Mouse (Mus musculus): ENCODE measurements around the gene Itk. TPM values are rescaled to one million over a fixed set of nuclear protein-coding genes. Genes with fewer than 3 reads are reported as not detected.

The Itk gene
- polyA plus RNA-seq, 1 experiment from 2014 or later, result not detected

- Histone ChIP-seq H3K9ac (replicated peaks) (no peak overlapping the region), H3K4me2 (replicated peaks) (no peak overlapping the region), H3K36me3 (no peaks in the 10 kb centered on the region), H3K27me3 (no peaks in the 10 kb centered on the region), H3K27ac (replicated peaks) (no peak overlapping the region), H3K4me3 (no peak overlapping the region), H3K9me3 (no peaks in the 10 kb centered on the region), H3K4me1 (no peaks in the 10 kb centered on the region)
- ATAC-seq (replicated peaks), result no peak
- 92% methylated on average over 8 of the region's 8 CpGs for WGBS
Measured at GRCm38 (mm10) chr11:46371250-46371649, 18.1 kb downstream of the Itk start.

GRCm38 (mm10) chr11:46370457-46370856 is 18.9 kb downstream of the Itk start:
- H3K9me3 ChIP-seq, result no peaks in the 10 kb centered on the region
- H3K27ac ChIP-seq (replicated peaks), result no peak overlapping the region
- H3K27me3 ChIP-seq, result no peaks in the 10 kb centered on the region
- H3K4me3 ChIP-seq, result no peak overlapping the region
- no peak overlapping the region for H3K4me2 ChIP-seq (replicated peaks)
- no peaks in the 10 kb centered on the region for H3K36me3 ChIP-seq
- no peak for ATAC-seq (replicated peaks)
- no peaks in the 10 kb centered on the region for H3K4me1 ChIP-seq
- no peak overlapping the region for H3K9ac ChIP-seq (replicated peaks)
- 94% methylated on average over 4 of the region's 4 CpGs for WGBS

GRCm38 (mm10) chr11:46366357-46366756 is 23.0 kb downstream of the Itk start:
- Histone ChIP-seq H3K9me3 (no peaks in the 10 kb centered on the region), H3K27me3 (no peaks in the 10 kb centered on the region), H3K27ac (replicated peaks) (no peak overlapping the region), H3K36me3 (no peaks in the 10 kb centered on the region), H3K4me3 (no peak overlapping the region), H3K4me1 (no peaks in the 10 kb centered on the region), H3K9ac (replicated peaks) (no peak overlapping the region), H3K4me2 (replicated peaks) (no peak overlapping the region)
- 69% methylated on average over 3 of the region's 3 CpGs for WGBS
- ATAC-seq (replicated peaks), result no peak

GRCm38 (mm10) chr11:46365744-46366143 is 23.6 kb downstream of the Itk start:
- no peaks in the 10 kb centered on the region for H3K27me3 ChIP-seq
- WGBS, result 90% methylated on average over 5 of the region's 5 CpGs
- H3K4me2 ChIP-seq (replicated peaks), result no peak overlapping the region
- H3K4me1 ChIP-seq, result no peaks in the 10 kb centered on the region
- H3K27ac ChIP-seq (replicated peaks), result no peak overlapping the region
- no peak overlapping the region for H3K9ac ChIP-seq (replicated peaks)
- no peak for ATAC-seq (replicated peaks)
- no peak overlapping the region for H3K4me3 ChIP-seq
- no peaks in the 10 kb centered on the region for H3K9me3 ChIP-seq
- H3K36me3 ChIP-seq, result no peaks in the 10 kb centered on the region

GRCm38 (mm10) chr11:46363864-46364263 is 25.5 kb downstream of the Itk start:
- WGBS, result 95% methylated on average over 9 of the region's 9 CpGs
- no peak overlapping the region for H3K27ac ChIP-seq (replicated peaks)
- no peak overlapping the region for H3K9ac ChIP-seq (replicated peaks)
- no peaks in the 10 kb centered on the region for H3K4me1 ChIP-seq
- ATAC-seq (replicated peaks), result no peak
- no peaks in the 10 kb centered on the region for H3K27me3 ChIP-seq
- no peaks in the 10 kb centered on the region for H3K9me3 ChIP-seq
- H3K4me3 ChIP-seq, result no peak overlapping the region
- no peak overlapping the region for H3K4me2 ChIP-seq (replicated peaks)
- no peaks in the 10 kb centered on the region for H3K36me3 ChIP-seq

- no peaks in the 10 kb centered on the region for H3K27me3 ChIP-seq
- WGBS, result 87% methylated on average over 18 of the region's 18 CpGs
- H3K4me1 ChIP-seq, result no peaks in the 10 kb centered on the region
- no peaks in the 10 kb centered on the region for H3K36me3 ChIP-seq
- ATAC-seq (replicated peaks), result no peak
- H3K9me3 ChIP-seq, result no peaks in the 10 kb centered on the region
- H3K4me3 ChIP-seq, result no peak overlapping the region
- no peak overlapping the region for H3K27ac ChIP-seq (replicated peaks)
- no peak overlapping the region for H3K4me2 ChIP-seq (replicated peaks)
- H3K9ac ChIP-seq (replicated peaks), result no peak overlapping the region
Measured at GRCm38 (mm10) chr11:46362061-46363022, 27.0 kb downstream of the Itk start.

GRCm38 (mm10) chr11:46360991-46361665 is 28.2 kb downstream of the Itk start:
- WGBS, result 76% methylated on average over 2 of the region's 2 CpGs
- H3K9me3 ChIP-seq, result no peaks in the 10 kb centered on the region
- H3K4me2 ChIP-seq (replicated peaks), result no peak overlapping the region
- H3K4me1 ChIP-seq, result no peaks in the 10 kb centered on the region
- ATAC-seq (replicated peaks), result no peak
- H3K4me3 ChIP-seq, result no peak overlapping the region
- no peak overlapping the region for H3K9ac ChIP-seq (replicated peaks)
- H3K27me3 ChIP-seq, result no peaks in the 10 kb centered on the region
- H3K27ac ChIP-seq (replicated peaks), result no peak overlapping the region
- no peaks in the 10 kb centered on the region for H3K36me3 ChIP-seq

- no peak overlapping the region for H3K4me3 ChIP-seq
- no peak overlapping the region for H3K4me2 ChIP-seq (replicated peaks)
- no peak overlapping the region for H3K27ac ChIP-seq (replicated peaks)
- no peak for ATAC-seq (replicated peaks)
- H3K9ac ChIP-seq (replicated peaks), result no peak overlapping the region
- H3K9me3 ChIP-seq, result no peaks in the 10 kb centered on the region
- 76% methylated on average over 1 of the region's 1 CpGs for WGBS
- H3K27me3 ChIP-seq, result no peaks in the 10 kb centered on the region
- no peaks in the 10 kb centered on the region for H3K36me3 ChIP-seq
- H3K4me1 ChIP-seq, result no peaks in the 10 kb centered on the region
Measured at GRCm38 (mm10) chr11:46358369-46358768, 30.9 kb downstream of the Itk start.

GRCm38 (mm10) chr11:46349681-46350410 is 39.5 kb downstream of the Itk start:
- no peak overlapping the region for H3K4me2 ChIP-seq (replicated peaks)

GRCm38 (mm10) chr11:46348416-46348815 is 40.9 kb downstream of the Itk start:
- Histone ChIP-seq H3K27me3 (no peaks in the 10 kb centered on the region), H3K9ac (replicated peaks) (no peak overlapping the region), H3K4me2 (replicated peaks) (no peak overlapping the region), H3K4me3 (no peak overlapping the region), H3K27ac (replicated peaks) (no peak overlapping the region), H3K4me1 (no peaks in the 10 kb centered on the region), H3K9me3 (no peaks in the 10 kb centered on the region), H3K36me3 (no peaks in the 10 kb centered on the region)
- 79% methylated on average over 3 of the region's 3 CpGs for WGBS
- ATAC-seq (replicated peaks), result no peak

More at GRCm38 (mm10) chr11:46349681-46350410, 39.5 kb downstream of the Itk start:
- no peaks in the 10 kb centered on the region for H3K4me1 ChIP-seq
- no peak overlapping the region for H3K27ac ChIP-seq (replicated peaks)
- WGBS, result 64% methylated on average over 2 of the region's 2 CpGs
- no peaks in the 10 kb centered on the region for H3K9me3 ChIP-seq
- H3K27me3 ChIP-seq, result no peaks in the 10 kb centered on the region
- ATAC-seq (replicated peaks), result no peak
- no peak overlapping the region for H3K4me3 ChIP-seq
- no peak overlapping the region for H3K9ac ChIP-seq (replicated peaks)
- H3K36me3 ChIP-seq, result no peaks in the 10 kb centered on the region

- H3K4me2 ChIP-seq (replicated peaks), result no peak overlapping the region
- WGBS, result 93% methylated on average over 5 of the region's 5 CpGs
- no peak overlapping the region for H3K27ac ChIP-seq (replicated peaks)
- no peaks in the 10 kb centered on the region for H3K27me3 ChIP-seq
- no peaks in the 10 kb centered on the region for H3K36me3 ChIP-seq
- H3K4me1 ChIP-seq, result no peaks in the 10 kb centered on the region
- H3K9ac ChIP-seq (replicated peaks), result no peak overlapping the region
- no peak overlapping the region for H3K4me3 ChIP-seq
- no peak for ATAC-seq (replicated peaks)
- H3K9me3 ChIP-seq, result no peaks in the 10 kb centered on the region
Measured at GRCm38 (mm10) chr11:46347756-46348155, 41.6 kb downstream of the Itk start.

All from forebrain, embryonic 15.5 days (tissue).